Mouse (Mus musculus) activated CD4-positive, CD25-positive, alpha-beta regulatory T cell, adult 4 months (primary cell): ENCODE results near the gene Arid5a. TPM values are rescaled to one million over a fixed set of nuclear protein-coding genes. Genes with fewer than 3 reads are reported as not detected.

Source experiments
- ATAC-seq: one replicate; pipeline ENCODE4 v1.8.0; 2017
- polyA plus RNA-seq, 2 experiments: library from polyadenylated mRNA; unstranded; fragments of 100-300 nt; shearing (Covaris generic); gene quantifications; one replicate each; pipeline ENCODE4 v1.2.1; 2017

Gene Arid5a
- 10 to 100 TPM; 74.3 to 91.9 TPM for polyA plus RNA-seq

GRCm38 (mm10) chr1:36307495-36308280 is at the start of gene Arid5a:
TSS of gene Arid5a (plus strand) at chr1:36307733.
- peak; percentile 75 for ATAC-seq

- no peak for ATAC-seq
Measured at GRCm38 (mm10) chr1:36258631-36259030, 48.9 kb upstream of the Arid5a start.

DNA sequence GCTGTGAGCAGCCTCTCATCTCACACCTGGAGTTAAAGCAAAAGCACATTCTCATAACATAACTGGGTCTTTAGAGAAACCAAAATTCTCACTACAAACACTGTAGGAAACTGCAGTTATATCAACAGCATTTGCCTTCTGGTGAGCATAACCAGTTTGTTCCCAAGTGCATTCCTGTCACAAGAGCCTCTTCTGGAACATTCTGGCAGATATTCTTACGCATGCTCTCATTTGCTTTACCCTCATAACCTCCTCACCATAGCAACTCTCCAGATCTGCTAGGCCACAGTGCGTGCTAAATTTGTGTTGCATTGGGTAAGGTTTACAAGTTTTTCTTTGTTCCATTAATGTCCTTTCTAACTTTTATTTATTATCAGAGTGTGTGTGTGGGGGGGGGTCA is 48.3 kb upstream of the Arid5a start:
- ATAC-seq: no peak

GRCm38 (mm10) chr1:36260418-36260817 is 47.1 kb upstream of the Arid5a start:
- peak; percentile 24 for ATAC-seq

DNA sequence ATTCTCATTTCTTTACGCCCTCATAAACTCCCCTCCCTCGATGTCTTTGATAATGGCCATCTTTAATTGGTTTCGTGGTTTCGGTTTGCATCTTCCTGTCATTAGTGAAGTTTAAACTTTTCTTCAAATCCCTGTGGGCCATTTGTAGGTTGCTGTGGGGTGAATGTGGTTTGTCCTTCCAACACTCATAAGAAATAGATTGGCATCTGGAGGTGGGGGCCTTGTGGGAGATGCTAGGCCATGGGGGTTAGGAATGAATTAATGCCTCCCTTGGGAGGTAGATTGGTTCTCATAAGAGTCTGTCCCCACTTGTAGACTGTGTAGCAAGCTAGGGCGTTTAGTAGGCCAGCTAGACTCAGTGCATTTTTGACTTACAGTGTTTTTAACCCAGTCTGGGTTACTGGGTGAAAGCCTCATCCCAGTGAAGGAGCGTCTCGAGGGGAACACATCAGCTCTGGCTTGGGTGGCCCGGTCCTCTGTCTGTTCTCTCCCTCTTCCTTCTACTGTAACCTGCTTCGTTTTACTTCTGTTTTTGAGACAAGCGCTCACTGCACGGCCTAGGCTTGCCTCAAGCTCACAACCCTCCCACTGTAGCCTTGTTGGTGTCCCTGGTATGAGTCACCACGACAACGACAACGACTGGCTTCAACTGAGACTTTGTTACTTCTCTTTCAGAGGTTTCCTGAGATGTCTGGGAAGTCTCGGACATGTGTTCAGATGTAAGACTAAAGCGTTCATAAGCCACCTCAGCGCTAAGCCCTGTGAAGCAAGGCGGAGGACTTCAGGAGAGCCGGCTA is 45.6 kb upstream of the Arid5a start:
- ATAC-seq: peak; percentile 33

GRCm38 (mm10) chr1:36263833-36264488 is 43.6 kb upstream of the Arid5a start:
- ATAC-seq: peak; percentile 81

DNA sequence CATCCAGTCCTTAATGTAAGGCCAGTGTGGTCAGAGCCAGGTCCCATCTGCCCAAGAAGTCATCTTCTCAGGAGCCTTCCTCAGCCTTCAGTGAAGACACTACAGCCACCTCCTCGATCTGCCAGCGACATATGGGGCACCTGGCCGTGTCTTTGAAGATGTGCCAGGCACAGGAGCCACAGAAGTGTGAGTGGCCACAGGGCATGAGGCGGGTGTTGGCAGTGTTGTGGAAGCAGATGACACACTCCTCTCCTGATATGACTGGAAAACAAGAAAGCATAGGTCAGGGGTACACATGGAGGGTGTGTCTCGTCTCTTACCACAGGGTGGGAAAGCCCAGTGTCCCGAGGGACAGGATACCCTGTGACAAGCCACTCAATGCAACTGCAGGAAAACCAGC is 41.2 kb upstream of the Arid5a start:
- ATAC-seq: no peak

- no peak for ATAC-seq
Measured at GRCm38 (mm10) chr1:36267595-36267994, 39.9 kb upstream of the Arid5a start.

DNA sequence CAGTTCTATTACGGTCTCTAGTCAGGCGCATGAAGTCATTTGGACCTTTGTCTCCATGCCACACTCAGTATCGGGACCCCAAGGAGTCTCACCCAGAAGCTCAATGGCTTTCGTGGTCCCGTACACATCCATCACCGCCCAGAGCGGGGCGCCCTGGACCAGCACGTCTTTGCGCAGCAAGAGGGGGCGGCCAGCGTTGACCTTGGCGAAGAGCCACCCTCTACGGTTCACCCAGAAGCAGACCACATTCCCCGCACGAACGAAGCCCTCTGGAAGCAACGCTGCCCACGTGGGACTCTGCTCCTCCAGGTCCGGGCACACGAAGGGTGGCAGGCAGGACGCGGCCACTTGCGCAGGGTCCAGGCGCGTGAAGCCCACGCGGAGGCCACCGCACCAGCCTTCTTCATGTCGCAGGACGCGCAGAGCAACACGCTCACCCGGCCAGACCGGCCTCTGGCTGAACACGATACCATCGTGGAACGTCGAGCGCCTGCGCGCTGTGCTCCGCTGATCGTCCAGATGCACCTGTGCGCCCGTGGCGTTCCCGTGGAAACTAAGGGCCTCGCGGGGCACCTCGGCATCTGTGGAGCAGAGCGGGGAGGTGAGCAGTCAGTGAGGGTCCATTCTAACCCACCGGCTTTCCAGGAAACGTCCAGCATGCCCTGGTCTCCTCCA is 38.3 kb upstream of the Arid5a start:
- ATAC-seq: no peak

- no peak for ATAC-seq
Measured at GRCm38 (mm10) chr1:36270666-36271065, 36.9 kb upstream of the Arid5a start.

- no peak for ATAC-seq
Measured at GRCm38 (mm10) chr1:36271516-36272230, 35.9 kb upstream of the Arid5a start.

DNA sequence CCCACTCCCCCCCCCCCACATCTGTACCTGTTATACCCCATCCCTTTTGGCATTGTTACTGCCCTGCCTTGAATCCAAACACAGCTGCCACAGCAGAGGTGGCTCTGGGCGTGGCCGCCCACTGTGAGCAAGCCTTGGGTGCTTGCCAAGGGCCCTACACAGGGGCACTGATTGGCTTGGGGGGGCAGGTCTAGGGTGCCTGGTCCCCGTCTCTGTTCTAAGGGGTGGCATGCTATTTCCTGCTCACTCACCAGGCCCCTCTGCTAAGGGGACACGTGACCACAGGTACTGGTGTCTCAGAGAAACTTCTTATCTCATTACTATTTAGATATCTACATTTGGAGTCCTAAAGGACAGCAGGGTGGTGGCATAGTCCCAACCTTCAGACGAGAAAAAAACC is 35.0 kb upstream of the Arid5a start:
- peak; percentile 59 for ATAC-seq

DNA sequence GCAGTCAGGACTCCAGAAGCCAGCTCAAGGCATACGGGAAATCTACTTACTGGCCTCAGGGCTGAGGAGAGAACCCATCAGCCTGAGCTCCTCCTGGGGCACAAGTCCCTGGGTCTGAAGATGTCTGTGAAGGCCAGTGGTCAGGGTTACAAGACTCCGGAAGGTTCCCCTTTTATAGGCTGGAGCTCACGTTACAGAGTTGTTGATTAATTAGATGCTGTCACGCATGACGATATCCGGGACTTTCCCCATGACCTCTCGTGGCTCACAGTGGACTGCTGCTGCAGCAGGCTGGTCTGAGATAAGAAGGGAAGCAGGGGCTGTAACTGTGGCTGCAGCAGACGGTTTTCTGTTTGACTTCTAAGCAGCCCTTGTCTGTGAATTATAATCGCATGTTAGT is 34.2 kb upstream of the Arid5a start:
- peak; percentile 74 for ATAC-seq

GRCm38 (mm10) chr1:36274455-36274854 is 33.1 kb upstream of the Arid5a start, which contains the start of gene Neurl3:
TSS of gene Neurl3 (minus strand) at chr1:36274679.
- peak; percentile 11 for ATAC-seq

DNA sequence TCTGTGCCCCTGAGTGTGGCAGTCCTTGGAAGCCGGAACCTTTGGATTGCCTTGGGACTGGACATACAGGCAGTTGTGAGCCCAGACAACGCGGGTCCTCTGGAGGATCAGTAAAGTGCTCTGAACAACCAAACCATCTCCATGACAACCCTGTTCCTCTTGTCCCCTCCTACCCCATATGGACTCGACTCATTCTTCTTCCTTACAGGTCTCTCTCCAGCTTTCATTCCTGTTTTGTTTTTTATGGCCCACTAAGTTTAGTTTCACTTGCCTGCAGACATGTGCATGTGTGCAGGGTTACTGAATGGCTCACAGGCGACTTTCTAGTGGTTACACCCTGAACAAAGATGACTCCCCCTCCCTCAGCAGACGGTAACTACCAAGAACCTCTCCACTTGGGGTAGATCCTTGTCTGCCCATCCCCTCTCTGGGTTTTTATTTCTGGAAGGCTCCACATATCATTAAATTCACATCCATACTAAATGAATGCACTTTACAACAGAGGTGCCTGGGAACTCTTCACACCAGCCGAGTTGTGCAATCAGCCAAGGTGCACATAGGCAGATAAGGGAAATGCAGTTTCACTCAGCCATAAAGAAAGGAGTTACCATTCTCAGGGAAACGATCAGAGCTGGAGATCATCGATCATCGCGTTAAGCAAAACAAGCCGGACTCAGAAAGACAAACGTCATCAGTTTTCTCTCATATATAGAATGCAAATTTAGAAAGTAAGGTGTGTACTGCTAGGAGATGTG is 31.7 kb upstream of the Arid5a start:
- ATAC-seq: no peak

- ATAC-seq: no peak
Measured at GRCm38 (mm10) chr1:36277267-36278060, 30.1 kb upstream of the Arid5a start.

- ATAC-seq: peak; percentile 37
Measured at GRCm38 (mm10) chr1:36279202-36279601, 28.3 kb upstream of the Arid5a start.

- no peak for ATAC-seq
Measured at GRCm38 (mm10) chr1:36280938-36281337, 26.6 kb upstream of the Arid5a start.

DNA sequence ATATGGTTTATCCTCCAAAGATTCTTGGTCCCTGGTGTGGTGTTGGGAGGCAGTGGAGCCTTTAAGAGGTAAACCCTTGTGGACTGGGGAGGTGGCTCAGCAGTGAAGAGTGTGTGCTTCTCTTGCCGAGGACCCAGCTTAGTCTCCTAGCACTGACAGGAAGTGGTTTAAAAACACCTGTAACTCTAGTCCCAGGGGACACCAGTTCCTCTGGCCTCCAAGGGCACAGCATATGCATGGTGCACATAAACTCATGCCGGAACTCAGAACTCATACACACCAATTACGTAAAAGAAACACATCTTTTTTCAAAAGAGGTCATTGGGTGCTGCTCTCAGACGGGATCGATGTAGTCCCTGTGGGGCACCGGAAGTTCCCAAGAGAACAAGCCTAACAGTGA is 25.7 kb upstream of the Arid5a start:
- ATAC-seq: peak; percentile 75

GRCm38 (mm10) chr1:36293470-36293869 is 14.1 kb upstream of the Arid5a start:
- peak; percentile 54 for ATAC-seq
